Mouse (Mus musculus) C2C12 (cell line): ENCODE measurements around the gene Ubqln1. TPM values are rescaled to one million over a fixed set of nuclear protein-coding genes. Genes with fewer than 3 reads are reported as not detected.

Experiments
- H3K27me3 ChIP-seq: one replicate; pipeline ENCODE4 v1.6.1; 2011; ENCODE audit not compliant: control insufficient read depth, insufficient read depth, insufficient read length
- H3K36me3 ChIP-seq: one replicate; pipeline ENCODE4 v1.6.1; 2011; ENCODE audit not compliant: control insufficient read depth, insufficient read depth
- H3K4me3 ChIP-seq: one replicate; pipeline ENCODE4 v1.5.1; 2011; ENCODE audit warnings: mild to moderate bottlenecking, control low read depth; ENCODE audit not compliant: poor library complexity, insufficient read depth, severe bottlenecking
- H3K79me2 ChIP-seq: one replicate; pipeline ENCODE4 v1.6.1; 2011; ENCODE audit not compliant: control insufficient read depth, insufficient read depth
- H3K79me3 ChIP-seq: one replicate; pipeline ENCODE4 v1.6.1; 2011; ENCODE audit warnings: low read depth, control low read depth
- H3ac ChIP-seq: one replicate; pipeline ENCODE3; 2011; ENCODE audit warnings: low read depth; ENCODE audit not compliant: control insufficient read depth, insufficient read length
- CEBPB ChIP-seq: IDR thresholded peaks from one replicate; pipeline ENCODE4 v1.6.1; 2011; ENCODE audit warnings: low read depth, mild to moderate bottlenecking, control low read depth, moderate library complexity
- CTCF ChIP-seq: IDR thresholded peaks from one replicate; pipeline ENCODE4 v1.5.1; 2011; ENCODE audit not compliant: control insufficient read depth, insufficient read depth, insufficient read length
- FOSL1 ChIP-seq: IDR thresholded peaks from one replicate; pipeline ENCODE4 v1.8.0; 2011; ENCODE audit warnings: mild to moderate bottlenecking, low read length; ENCODE audit not compliant: poor library complexity, insufficient read depth, severe bottlenecking
- MAX ChIP-seq: IDR thresholded peaks from one replicate; pipeline ENCODE4 v1.6.1; 2011; ENCODE audit warnings: mild to moderate bottlenecking, control low read depth
- MYOD1 ChIP-seq: IDR thresholded peaks from one replicate; pipeline ENCODE4 v1.6.1; 2011; ENCODE audit warnings: low read depth; ENCODE audit not compliant: control insufficient read depth, insufficient read length
- MYOG ChIP-seq: IDR thresholded peaks from one replicate; pipeline ENCODE4 v1.6.1; 2011; ENCODE audit not compliant: control insufficient read depth, insufficient read length; ENCODE audit errors: extremely low read depth
- USF1 ChIP-seq: IDR thresholded peaks from one replicate; pipeline ENCODE4 v1.6.1; 2011; ENCODE audit warnings: low read depth, mild to moderate bottlenecking, control low read depth, moderate library complexity
- polyA plus RNA-seq: library from polyadenylated mRNA; unstranded; fragments of >200 nt; fragmentation: generic; extraction: Trizol; gene quantifications from one replicate; pipeline ENCODE4 v1.2.1, GENCODE M21; 2012; ENCODE audit warnings: missing spikeins

Ubqln1 gene
- polyA plus RNA-seq, 1 experiment, result 60.0 TPM

DNA sequence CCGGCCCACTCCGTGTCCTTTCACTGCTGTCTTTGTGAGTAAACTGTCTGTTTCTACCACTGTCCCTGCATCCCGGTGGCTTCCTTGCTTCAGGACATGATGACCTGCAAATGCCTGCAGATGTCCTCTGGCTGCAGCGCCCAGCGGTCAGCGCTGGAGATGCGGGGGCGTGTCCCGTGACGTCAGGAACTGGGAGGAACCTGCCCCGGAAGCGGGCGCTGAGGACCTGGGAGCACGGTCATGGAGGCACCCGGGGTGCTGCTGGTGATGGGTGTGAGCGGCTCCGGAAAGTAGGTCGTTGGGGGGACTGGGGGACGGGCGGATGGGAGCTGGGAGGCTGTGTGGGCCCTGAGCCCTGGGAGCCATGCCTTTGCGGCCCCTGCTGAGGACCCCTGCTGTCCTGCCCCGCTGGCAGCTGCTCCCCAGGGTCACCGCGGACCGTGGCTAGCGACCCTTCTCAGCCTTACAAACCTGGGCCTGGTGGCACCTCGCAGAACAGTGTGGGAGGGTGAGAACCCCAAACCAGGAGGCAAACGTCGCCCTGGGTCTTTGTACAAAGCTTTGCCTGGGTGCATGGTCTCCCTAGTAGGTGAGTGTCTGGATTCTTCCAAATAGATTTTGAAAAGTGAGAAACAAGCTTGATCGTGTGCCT, 57.9 kb downstream of the Ubqln1 start, which contains the start of gene Idnk:
TSS of gene Idnk (plus strand) at position 203 of the 652 bp plus-strand sequence.
- Histone ChIP-seq H3ac (peak within 1 kb of the TSS; percentile 86), H3K79me3 (no peaks in the 10 kb centered on the region), H3K79me2 (no peaks in the 10 kb centered on the region), H3K4me3 (peak within 1 kb of the TSS; percentile 48), H3K27me3 (no peaks in the 10 kb centered on the region), H3K36me3 (no peaks in the 10 kb centered on the region)
- TF ChIP-seq USF1 (no peak), CTCF (no peak), FOSL1 (no peak), MYOD1 (no peak)

DNA sequence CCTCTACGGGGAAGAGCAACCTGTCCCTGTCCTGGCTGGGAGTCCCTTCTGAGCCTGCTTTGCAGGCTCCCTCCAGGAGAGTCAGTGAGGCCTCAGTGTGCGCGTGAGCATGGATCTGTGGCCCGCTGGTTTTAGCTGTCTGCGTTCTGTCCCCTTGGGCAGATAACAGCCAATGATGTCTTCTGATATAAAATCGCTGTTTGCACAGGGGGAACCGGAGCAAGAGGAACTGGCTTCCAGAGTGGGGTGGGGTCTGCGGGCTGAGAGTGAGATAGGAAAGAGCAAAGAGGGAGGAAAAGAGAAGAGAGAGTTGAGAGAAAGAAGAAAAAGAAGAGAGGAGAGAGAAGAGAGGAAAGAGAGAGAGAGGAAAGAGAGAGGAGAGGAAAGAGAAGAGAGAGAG, 58.4 kb downstream of the Ubqln1 start:
- Histone ChIP-seq H3K4me3 (peak overlapping the region; percentile 48), H3K79me2 (no peaks in the 10 kb centered on the region), H3K27me3 (peaks cover 4% of the 10 kb centered on the region), H3K79me3 (no peaks in the 10 kb centered on the region), H3K36me3 (no peaks in the 10 kb centered on the region), H3ac (no peak overlapping the region)
- no peak for TF ChIP-seq CTCF
- TF ChIP-seq CEBPB, result no peak
- no peak for TF ChIP-seq MYOD1
- no peak for TF ChIP-seq MYOG
- TF ChIP-seq USF1, result no peak
- TF ChIP-seq FOSL1, result no peak
- TF ChIP-seq MAX, result no peak

DNA sequence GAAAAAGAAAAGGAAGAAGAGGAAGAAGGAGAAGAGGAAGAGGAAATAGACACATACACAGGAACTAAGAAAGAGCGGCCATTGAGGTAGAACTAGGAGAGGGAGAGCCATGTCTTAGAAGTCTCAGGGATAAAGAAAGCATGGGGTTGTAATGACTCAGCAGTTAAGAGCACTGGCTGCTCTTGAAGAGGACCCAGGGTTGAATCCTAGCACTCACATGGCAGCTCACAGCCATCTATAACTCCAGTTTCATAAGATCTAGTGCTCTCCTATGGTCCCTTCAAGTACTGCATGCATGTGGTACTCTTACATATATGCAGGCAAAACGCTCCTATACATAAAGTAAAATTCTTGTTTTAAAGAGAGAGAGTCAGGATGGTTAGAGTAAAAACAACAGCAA, 59.4 kb downstream of the Ubqln1 start:
- Histone ChIP-seq H3ac (no peak overlapping the region), H3K79me3 (no peaks in the 10 kb centered on the region), H3K79me2 (no peaks in the 10 kb centered on the region), H3K36me3 (no peaks in the 10 kb centered on the region), H3K27me3 (peaks cover 4% of the 10 kb centered on the region), H3K4me3 (no peak overlapping the region)
- no peak for TF ChIP-seq MYOG
- TF ChIP-seq USF1, result no peak
- TF ChIP-seq FOSL1, result no peak
- no peak for TF ChIP-seq MYOD1

DNA sequence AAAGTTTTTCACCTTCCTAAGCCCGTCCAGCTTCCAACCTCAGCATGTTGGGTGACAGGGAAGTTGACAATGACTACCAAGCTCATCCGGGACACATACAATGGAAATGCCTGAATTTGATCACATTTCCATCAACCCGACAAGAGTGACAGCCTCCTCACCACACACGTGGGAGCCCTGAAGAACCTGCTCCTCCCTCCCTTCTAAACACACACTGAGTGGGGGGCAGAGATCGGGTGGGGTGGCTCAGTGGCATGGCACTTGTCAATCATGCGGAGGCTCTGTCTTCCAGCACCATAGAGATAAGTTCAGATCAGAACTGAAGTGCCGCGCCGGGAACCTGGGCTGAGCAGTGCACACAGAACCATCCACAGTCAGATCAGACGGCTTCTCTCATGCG, 65.0 kb downstream of the Ubqln1 start:
- Histone ChIP-seq H3K4me3 (no peak overlapping the region), H3K79me2 (no peaks in the 10 kb centered on the region), H3K27me3 (peaks cover 8% of the 10 kb centered on the region), H3ac (no peak overlapping the region), H3K79me3 (no peaks in the 10 kb centered on the region), H3K36me3 (no peaks in the 10 kb centered on the region)
- TF ChIP-seq FOSL1 (no peak), MYOG (no peak), CEBPB (no peak), MAX (no peak), USF1 (no peak), CTCF (no peak), MYOD1 (no peak)

DNA sequence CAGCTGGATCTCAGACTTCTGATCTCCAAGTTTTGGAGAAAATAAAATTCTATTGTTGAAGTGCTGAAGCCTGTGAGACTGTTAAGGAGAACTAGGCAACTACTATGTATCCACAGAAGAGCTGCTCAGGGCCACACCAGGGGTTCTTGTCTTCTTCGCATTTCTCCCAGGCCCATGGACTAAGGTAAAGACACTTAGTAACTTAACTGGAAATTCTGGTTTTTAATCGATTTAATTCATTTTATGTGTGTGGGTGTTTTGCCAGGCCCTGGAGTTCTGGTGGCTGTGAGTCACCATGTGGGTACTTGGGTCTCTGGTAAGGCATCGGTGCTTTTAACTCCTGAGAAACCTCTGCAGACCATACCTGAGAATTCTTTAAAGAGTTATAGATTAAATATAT, 65.8 kb downstream of the Ubqln1 start:
- no peaks in the 10 kb centered on the region for H3K36me3 ChIP-seq
- H3ac ChIP-seq, result no peak overlapping the region
- no peaks in the 10 kb centered on the region for H3K79me2 ChIP-seq
- H3K79me3 ChIP-seq, result no peaks in the 10 kb centered on the region
- peaks cover 8% of the 10 kb centered on the region for H3K27me3 ChIP-seq
- TF ChIP-seq MAX (no peak), USF1 (no peak), MYOD1 (no peak), CEBPB (no peak), CTCF (no peak)
- H3K4me3 ChIP-seq, result no peak overlapping the region

DNA sequence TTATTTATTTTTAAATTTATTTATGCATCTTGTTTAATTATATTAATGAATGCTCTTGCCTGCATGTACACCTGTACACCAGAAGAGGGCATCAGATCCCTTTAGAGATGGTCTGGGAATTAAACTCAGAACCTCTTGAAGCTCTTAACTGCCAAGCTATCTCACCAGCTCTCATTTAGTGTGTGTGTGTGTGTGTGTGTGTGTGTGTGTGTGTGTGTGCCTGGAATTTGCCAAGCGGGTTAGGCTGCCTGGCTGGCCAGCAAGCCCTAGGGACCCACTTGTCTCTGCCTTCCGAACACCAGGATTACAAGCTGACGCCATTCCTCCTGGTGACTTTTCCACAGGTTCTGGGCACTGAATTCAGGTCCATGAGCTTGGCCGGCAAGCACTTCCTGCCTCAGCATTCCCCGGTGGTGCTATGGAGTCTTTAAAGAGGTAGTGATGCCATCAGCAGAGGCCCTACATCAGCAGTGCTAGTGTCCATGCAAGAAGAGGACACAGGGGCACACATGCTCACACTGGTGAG, 66.4 kb downstream of the Ubqln1 start:
- no peaks in the 10 kb centered on the region for H3K36me3 ChIP-seq
- peaks cover 8% of the 10 kb centered on the region for H3K27me3 ChIP-seq
- H3ac ChIP-seq, result no peak overlapping the region
- H3K79me3 ChIP-seq, result no peaks in the 10 kb centered on the region
- no peak overlapping the region for H3K4me3 ChIP-seq
- H3K79me2 ChIP-seq, result no peaks in the 10 kb centered on the region
- TF ChIP-seq MAX, result no peak
- no peak for TF ChIP-seq CEBPB
- no peak for TF ChIP-seq MYOG
- no peak for TF ChIP-seq MYOD1
- TF ChIP-seq CTCF, result no peak
- TF ChIP-seq FOSL1, result no peak
- no peak for TF ChIP-seq USF1
